Mouse (Mus musculus) E14TG2a.4 (cell line): ENCODE data around the gene Sstr2.

Source experiments
- CTCF ChIP-seq: conservative IDR thresholded peaks from 2 replicates; pipeline ENCODE4 v1.5.1; 2014; ENCODE audit warnings: low read length
- NANOG ChIP-seq: IDR thresholded peaks from 2 replicates; pipeline ENCODE4 v1.6.1; 2014; ENCODE audit warnings: borderline replicate concordance, low read length, mixed read lengths
- POU5F1 ChIP-seq: IDR thresholded peaks from 2 replicates; pipeline ENCODE4 v1.6.1; 2014; ENCODE audit warnings: low read length, borderline replicate concordance

DNA sequence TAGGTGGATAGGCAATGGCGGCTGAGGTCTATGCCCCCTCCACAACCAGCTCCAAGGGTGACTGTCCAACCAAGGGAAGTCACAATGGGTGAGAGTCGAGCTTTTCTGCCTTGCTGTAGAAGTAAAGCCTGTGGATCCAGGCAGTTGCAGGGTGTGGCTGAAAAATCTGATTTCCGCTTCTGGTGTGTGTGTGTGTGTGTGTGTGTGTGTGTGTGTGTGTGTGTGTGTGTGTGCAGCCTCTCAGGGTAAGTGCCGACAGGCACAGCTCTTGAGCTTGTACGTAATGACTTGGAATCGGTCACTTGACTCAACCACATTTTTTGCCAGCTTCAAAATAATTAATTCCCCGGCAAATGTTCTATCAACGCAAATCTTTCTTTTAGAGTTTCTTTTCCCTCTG lies 12.2 kb downstream of the Sstr2 start:
- TF ChIP-seq CTCF (no peak), NANOG (no peak), POU5F1 (no peak)
